Mouse (Mus musculus) embryonic facial prominence, embryonic 12.5 days (tissue): Measurements from ENCODE around the gene Rbm33. TPM values are rescaled to one million over a fixed set of nuclear protein-coding genes. Genes with fewer than 3 reads are reported as not detected.

Source experiments
- ATAC-seq: fragments of 200-750 bp; cut with Nextera tagmentation; 2 replicates; pipeline ENCODE4 v1.8.0; 2017; ENCODE audit not compliant: insufficient number of reproducible peaks, insufficient read depth, low FRiP score, low TSS enrichment
- H3K27ac ChIP-seq: fragments of 300-500 bp; sonication (generic); 2 replicates; pipeline ENCODE4 v1.5.1; 2016; ENCODE audit warnings: mild to moderate bottlenecking
- H3K27me3 ChIP-seq: fragments of 300-500 bp; sonication (generic); 2 replicates; pipeline ENCODE4 v1.6.1; 2016; ENCODE audit warnings: mild to moderate bottlenecking, moderate library complexity
- H3K36me3 ChIP-seq: fragments of 300-500 bp; sonication (generic); 2 replicates; pipeline ENCODE4 v1.6.1; 2016; ENCODE audit warnings: mild to moderate bottlenecking
- H3K4me1 ChIP-seq: fragments of 300-500 bp; sonication (generic); 2 replicates; pipeline ENCODE4 v1.6.1; 2016
- H3K4me2 ChIP-seq: fragments of 300-500 bp; sonication (generic); replicated peaks from 2 replicates; pipeline ENCODE4 v1.6.1; 2016; ENCODE audit warnings: mild to moderate bottlenecking, moderate library complexity
- H3K4me3 ChIP-seq: fragments of 300-500 bp; sonication (generic); 2 replicates; pipeline ENCODE4 v1.5.1; 2016; ENCODE audit warnings: mild to moderate bottlenecking
- H3K9ac ChIP-seq: fragments of 300-500 bp; sonication (generic); 2 replicates; pipeline ENCODE4 v1.6.1; 2016; ENCODE audit warnings: mild to moderate bottlenecking, moderate library complexity
- H3K9me3 ChIP-seq: fragments of 300-500 bp; sonication (generic); 2 replicates; pipeline ENCODE4 v1.6.1; 2016; ENCODE audit warnings: mild to moderate bottlenecking, moderate library complexity
- WGBS: fragments of 180-500 bp; shearing (Covaris S2); methylation state at CpG from one replicate; pipeline ENCODE4 v1.1.7; 2016; 5-methylcytosine and 5-hydroxymethylcytosine counted together
- polyA plus RNA-seq: library from polyadenylated mRNA; unstranded; fragments of >200 nt; fragmentation: Nextera tagmentation; extraction: Ambion mirVana; gene quantifications from 2 replicates; pipeline ENCODE4 v1.2.1, GENCODE M21; 2016

The Rbm33 gene
- polyA plus RNA-seq = 16.0 and 17.6 TPM in 2 replicates

DNA sequence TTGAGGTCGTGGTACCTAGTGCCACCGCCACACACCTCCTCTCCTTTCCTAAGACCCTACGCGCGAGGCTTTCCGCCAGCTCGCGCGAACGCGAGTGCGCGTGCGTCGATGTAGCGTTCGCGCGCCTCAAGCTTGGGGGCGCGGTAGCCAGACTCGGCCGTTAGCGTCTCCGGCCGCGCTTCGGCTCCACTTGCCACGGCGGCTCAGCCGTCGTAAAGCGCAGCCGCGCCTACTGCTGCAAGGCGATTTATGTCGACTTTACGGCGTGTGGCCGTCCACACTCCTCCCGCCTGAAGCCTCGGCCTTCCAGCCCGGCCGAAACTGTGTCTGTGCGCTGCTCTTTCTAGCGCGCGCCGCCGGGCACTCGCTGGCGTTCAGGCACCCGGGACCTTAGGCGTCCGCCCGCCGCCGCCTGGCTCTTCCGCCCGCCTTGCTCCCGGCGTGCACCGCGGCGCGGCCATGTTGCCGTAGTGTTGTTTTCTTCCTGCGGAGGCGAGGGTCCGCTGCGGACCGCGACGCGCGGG lies at the start of gene Rbm33:
TSS of gene Rbm33 (plus strand) at position 400 of the 524 bp plus-strand sequence.
- Histone ChIP-seq H3K27ac (peak within 1 kb of the TSS; percentile 100), H3K9ac (peak within 1 kb of the TSS; percentile 100), H3K4me3 (peak within 1 kb of the TSS; percentile 94), H3K4me1 (peaks cover 11% of the 10 kb centered on the region), H3K9me3 (no peaks in the 10 kb centered on the region), H3K4me2 (peak within 1 kb of the TSS; percentile 69), H3K27me3 (no peaks in the 10 kb centered on the region), H3K36me3 (no peaks in the 10 kb centered on the region)
- under 1% methylated on average over 72 of the region's 76 CpGs for WGBS
- ATAC-seq = peak; percentile 92

DNA sequence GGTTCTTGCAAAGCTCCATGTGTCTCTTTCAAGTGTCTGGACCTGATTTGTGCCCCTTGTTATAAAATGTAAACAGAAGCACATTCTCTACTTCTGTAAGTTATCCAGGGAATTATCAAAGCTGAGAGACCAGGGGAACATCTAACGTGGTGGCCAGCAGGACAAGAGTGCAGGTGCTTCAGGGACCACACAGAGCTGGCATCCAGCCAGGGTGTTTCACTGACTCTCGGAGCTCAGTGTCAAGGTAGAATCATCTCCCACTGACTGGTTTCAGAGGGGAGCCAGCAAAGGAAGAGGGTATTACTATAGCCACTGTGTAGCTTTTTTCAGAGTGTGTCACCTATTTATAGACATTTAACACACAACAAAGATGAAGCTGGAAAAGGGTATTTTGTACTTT lies 49.3 kb upstream of the Rbm33 start:
- no peak for ATAC-seq
- Histone ChIP-seq H3K9me3 (no peaks in the 10 kb centered on the region), H3K9ac (no peak overlapping the region), H3K4me2 (no peak overlapping the region), H3K36me3 (no peaks in the 10 kb centered on the region), H3K27me3 (no peaks in the 10 kb centered on the region), H3K27ac (no peak overlapping the region), H3K4me3 (no peak overlapping the region), H3K4me1 (no peaks in the 10 kb centered on the region)
- WGBS = 31% methylated on average over 2 of the region's 2 CpGs

DNA sequence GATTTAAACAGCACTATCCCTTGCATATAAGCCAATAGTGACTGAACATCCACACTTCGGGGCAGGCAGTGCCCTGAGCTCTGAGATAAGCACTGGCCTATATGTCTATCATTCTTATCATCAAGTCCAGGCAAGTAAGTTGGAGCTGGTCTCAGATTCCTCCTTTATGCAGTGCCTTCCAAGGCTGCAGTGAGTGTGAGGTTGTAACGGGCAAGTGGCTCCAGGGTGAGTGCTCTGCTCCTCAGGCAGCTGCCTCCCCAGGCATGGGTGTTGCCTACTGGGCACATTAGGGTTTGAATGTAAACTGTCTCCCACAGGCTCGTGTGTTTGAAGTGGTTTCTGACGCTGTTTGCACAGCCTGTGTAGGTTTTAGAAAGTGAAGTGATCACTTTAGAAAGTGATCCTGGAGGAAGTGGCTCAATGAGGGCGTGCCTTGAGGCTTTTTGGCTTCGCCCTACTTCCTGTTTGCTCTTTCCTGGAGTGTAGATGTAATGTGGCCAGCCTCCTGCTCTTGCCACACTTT lies 47.4 kb upstream of the Rbm33 start:
- H3K27me3 ChIP-seq = no peaks in the 10 kb centered on the region
- H3K27ac ChIP-seq = no peak overlapping the region
- H3K9me3 ChIP-seq = no peaks in the 10 kb centered on the region
- WGBS = 53% methylated on average over 6 of the region's 6 CpGs
- no peak overlapping the region for H3K4me3 ChIP-seq
- no peaks in the 10 kb centered on the region for H3K36me3 ChIP-seq
- no peak overlapping the region for H3K9ac ChIP-seq
- no peak overlapping the region for H3K4me2 ChIP-seq
- H3K4me1 ChIP-seq = no peaks in the 10 kb centered on the region
- no peak for ATAC-seq

DNA sequence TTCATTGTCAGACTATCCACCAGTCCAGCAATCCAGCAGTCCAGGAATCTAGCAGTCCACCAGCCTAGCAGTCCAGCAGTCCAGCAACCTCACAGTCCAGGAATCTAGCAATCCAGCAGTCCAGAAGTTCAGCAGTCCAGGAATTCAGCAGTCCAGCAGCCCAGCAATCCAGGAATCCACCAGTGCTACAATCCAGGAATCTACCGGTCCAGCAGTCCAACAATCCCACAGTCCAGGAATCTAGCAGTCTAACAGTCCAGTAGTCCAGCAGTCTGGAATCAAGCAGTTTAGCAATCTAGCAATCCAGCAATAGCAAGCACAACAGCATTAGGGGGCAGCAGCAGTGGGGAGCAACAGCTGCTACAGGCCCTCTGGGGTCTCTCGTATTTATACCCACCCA lies 44.1 kb upstream of the Rbm33 start:
- H3K9me3 ChIP-seq = no peaks in the 10 kb centered on the region
- no peak overlapping the region for H3K4me3 ChIP-seq
- H3K4me1 ChIP-seq = no peaks in the 10 kb centered on the region
- WGBS = 75% methylated on average over 2 of the region's 2 CpGs
- H3K9ac ChIP-seq = no peak overlapping the region
- no peaks in the 10 kb centered on the region for H3K36me3 ChIP-seq
- H3K27ac ChIP-seq = no peak overlapping the region
- H3K4me2 ChIP-seq = no peak overlapping the region
- no peak for ATAC-seq
- no peaks in the 10 kb centered on the region for H3K27me3 ChIP-seq

DNA sequence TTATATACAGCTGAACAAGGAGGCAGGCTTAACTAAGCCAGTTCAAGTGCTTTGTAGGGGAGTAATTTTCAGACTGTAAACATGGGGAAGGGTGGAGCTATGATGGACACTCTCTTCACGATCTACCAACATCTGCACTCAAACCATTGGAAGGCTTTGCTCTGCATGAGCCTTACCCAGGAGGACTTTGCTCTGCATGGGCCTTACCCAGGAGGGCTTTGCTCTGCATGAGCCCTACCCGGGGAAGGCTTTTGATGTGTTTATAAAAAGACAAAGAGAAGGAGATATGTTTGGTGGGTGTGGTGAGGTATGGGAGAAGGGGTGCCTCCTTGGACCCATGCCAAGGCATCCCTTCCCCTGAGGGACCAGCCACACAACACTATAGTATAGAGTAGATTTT lies 39.6 kb upstream of the Rbm33 start:
- Histone ChIP-seq H3K9ac (no peak overlapping the region), H3K27ac (no peak overlapping the region), H3K4me3 (no peak overlapping the region), H3K27me3 (no peaks in the 10 kb centered on the region), H3K36me3 (no peaks in the 10 kb centered on the region), H3K4me1 (no peaks in the 10 kb centered on the region), H3K4me2 (no peak overlapping the region), H3K9me3 (no peaks in the 10 kb centered on the region)
- 69% methylated on average over 2 of the region's 2 CpGs for WGBS
- no peak for ATAC-seq

DNA sequence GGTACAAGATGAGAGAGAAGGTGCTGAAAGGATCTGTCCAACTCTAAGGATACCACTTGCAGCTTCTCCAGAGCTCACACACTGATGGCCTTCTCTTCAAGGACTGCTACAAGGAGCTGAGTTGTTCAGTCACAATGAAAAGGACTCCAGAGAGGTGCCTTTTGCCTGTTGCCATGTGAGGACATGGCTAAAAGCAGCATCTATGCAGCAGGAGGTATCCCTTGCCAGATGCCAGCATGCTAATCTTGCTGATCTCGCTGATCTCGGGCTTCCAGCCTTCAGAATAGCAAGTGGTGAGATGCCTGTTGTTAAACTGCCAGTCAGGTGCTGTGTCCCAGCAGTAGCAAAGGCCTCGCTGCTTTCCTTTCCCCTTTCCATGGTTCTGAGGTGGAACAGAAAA lies 27.8 kb upstream of the Rbm33 start:
- ATAC-seq = no peak

DNA sequence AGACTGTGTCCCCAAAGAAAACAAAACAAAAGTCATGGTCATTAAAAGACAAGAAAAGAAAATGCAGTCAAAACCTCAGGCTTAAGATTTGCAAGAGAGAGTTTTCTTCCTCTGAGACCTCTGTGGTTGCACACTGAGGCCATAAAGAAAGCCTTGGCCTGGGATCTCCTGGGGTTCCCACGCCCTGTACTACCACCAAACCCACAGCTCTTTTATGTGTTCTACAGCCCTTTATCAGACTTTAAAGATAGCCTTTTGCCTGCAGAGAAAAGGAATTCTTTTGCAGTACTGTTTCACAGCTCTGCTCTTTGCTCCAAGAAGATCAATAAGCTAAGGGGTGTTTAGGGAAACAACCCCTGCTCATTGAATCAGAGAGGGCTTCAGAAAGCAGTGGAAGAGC lies 26.3 kb upstream of the Rbm33 start:
- no peaks in the 10 kb centered on the region for H3K9me3 ChIP-seq
- no peak overlapping the region for H3K9ac ChIP-seq
- no peak overlapping the region for H3K27ac ChIP-seq
- H3K27me3 ChIP-seq = no peaks in the 10 kb centered on the region
- no peak overlapping the region for H3K4me2 ChIP-seq
- H3K4me1 ChIP-seq = no peaks in the 10 kb centered on the region
- H3K36me3 ChIP-seq = no peaks in the 10 kb centered on the region
- 76% methylated on average over 1 of the region's 1 CpGs for WGBS
- no peak for ATAC-seq
- H3K4me3 ChIP-seq = no peak overlapping the region

More for the DNA sequence above, 27.8 kb upstream of the Rbm33 start:
- H3K4me3 ChIP-seq = no peak overlapping the region
- no peak overlapping the region for H3K4me2 ChIP-seq
- H3K9ac ChIP-seq = no peak overlapping the region
- H3K36me3 ChIP-seq = no peaks in the 10 kb centered on the region
- no peaks in the 10 kb centered on the region for H3K27me3 ChIP-seq
- H3K9me3 ChIP-seq = no peaks in the 10 kb centered on the region
- H3K27ac ChIP-seq = no peak overlapping the region
- WGBS = 70% methylated on average over 3 of the region's 3 CpGs
- H3K4me1 ChIP-seq = no peaks in the 10 kb centered on the region

DNA sequence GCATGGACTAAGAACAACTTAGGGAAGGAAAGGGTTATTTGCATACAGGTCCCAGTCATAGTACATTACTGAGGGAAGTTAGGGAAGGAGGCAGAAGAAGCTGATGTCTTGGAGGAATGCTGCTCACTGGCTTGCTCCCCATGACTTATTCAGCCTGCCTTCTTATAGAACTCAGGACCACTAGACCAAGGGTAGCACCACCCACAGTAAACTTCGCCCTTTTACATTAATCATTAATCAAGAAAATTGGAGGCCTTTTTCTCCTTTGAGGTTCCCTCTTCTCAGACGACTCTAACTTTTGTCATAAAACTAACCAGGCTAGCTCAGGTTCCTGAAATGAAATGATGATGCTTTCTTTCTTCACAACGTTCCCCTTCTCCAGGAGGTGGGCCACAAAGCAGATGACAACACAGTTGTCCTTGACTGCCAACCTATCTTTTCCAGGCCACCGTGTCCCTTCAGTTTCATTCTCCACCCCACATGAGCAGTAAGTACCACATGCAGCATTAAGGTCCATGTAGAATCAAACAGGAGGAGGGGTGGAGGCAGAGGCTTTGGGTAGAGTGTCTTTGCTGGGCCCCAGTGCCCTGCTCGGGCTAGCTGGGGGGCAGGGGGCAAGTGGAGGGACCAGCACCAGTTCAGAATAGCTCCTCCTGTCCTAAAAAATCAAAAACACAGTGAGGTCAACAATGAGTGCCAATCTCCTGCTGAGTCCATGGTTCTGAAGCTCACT lies 25.6 kb upstream of the Rbm33 start:
- H3K4me3 ChIP-seq = no peak overlapping the region
- WGBS = 85% methylated on average over 5 of the region's 5 CpGs
- H3K27me3 ChIP-seq = no peaks in the 10 kb centered on the region
- no peak overlapping the region for H3K9ac ChIP-seq
- no peaks in the 10 kb centered on the region for H3K4me1 ChIP-seq
- no peak overlapping the region for H3K4me2 ChIP-seq
- H3K9me3 ChIP-seq = no peaks in the 10 kb centered on the region
- no peak for ATAC-seq
- no peak overlapping the region for H3K27ac ChIP-seq
- H3K36me3 ChIP-seq = no peaks in the 10 kb centered on the region

DNA sequence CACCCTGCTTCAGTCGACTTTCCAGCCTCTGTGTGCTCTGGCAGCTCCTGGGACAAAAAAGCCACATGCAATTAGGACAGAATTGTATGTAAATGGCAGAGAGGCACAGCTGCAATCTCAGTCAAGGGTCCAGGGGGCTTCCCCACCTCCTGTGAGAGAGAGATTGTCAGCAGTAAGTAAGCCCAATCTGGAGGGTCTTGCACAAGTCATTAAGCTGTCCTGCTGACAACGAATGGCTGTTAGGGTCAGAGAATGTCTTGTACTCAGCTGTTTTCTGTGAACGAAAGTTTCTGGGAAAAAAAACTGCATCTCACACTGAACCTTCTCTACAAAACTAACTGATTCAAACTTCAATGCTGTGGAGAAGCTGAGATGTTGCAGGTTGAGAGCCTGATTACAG lies 24.6 kb upstream of the Rbm33 start:
- Histone ChIP-seq H3K4me2 (no peak overlapping the region), H3K27me3 (no peaks in the 10 kb centered on the region), H3K4me1 (no peaks in the 10 kb centered on the region), H3K9ac (no peak overlapping the region), H3K4me3 (no peak overlapping the region), H3K27ac (no peak overlapping the region), H3K36me3 (no peaks in the 10 kb centered on the region), H3K9me3 (no peaks in the 10 kb centered on the region)
- ATAC-seq = no peak
- 51% methylated on average over 3 of the region's 3 CpGs for WGBS

DNA sequence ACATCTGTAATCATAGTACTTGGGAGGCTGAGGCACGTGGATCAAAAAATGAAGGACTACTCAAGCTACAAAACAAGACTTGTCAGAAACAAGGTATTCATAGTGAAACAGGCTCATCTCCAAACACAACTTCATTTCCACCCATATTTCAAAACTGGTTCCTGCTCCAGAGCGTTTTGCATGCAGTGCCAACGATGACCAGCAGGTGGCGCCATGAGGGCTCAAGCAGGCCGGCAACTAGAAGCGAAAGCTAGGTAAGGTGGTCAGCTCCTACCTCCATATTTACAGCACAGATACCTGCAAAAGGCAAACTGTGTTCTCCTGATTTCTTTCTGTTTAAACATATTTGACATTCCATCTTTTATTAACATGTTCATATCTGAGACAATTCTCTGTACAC lies 22.9 kb upstream of the Rbm33 start:
- Histone ChIP-seq H3K4me3 (no peak overlapping the region), H3K9ac (no peak overlapping the region), H3K4me2 (no peak overlapping the region), H3K27me3 (no peaks in the 10 kb centered on the region), H3K9me3 (no peaks in the 10 kb centered on the region), H3K36me3 (no peaks in the 10 kb centered on the region), H3K4me1 (no peaks in the 10 kb centered on the region), H3K27ac (no peak overlapping the region)
- 8% methylated on average over 6 of the region's 6 CpGs for WGBS
- no peak for ATAC-seq

DNA sequence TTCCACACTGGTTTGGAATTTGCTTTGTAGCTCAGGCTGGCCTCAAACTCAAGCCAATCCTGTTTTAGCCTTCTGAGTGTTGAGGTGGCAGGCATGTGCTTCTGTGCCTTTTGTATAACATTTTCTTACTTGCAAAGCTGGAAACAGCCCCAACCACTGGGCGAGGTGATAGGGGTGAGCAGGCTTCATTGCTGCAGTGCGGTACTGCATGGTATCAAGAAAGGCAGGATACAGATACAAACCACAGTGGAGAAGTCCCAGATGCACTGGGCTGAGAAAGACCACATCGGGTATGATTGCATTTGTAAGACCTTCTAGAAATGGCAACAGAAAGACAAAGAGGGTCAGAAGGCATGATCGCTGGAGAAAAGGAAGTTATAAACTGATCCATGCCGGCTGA lies 18.8 kb upstream of the Rbm33 start:
- H3K9ac ChIP-seq = no peak overlapping the region
- 85% methylated on average over 5 of the region's 5 CpGs for WGBS
- ATAC-seq = no peak

DNA sequence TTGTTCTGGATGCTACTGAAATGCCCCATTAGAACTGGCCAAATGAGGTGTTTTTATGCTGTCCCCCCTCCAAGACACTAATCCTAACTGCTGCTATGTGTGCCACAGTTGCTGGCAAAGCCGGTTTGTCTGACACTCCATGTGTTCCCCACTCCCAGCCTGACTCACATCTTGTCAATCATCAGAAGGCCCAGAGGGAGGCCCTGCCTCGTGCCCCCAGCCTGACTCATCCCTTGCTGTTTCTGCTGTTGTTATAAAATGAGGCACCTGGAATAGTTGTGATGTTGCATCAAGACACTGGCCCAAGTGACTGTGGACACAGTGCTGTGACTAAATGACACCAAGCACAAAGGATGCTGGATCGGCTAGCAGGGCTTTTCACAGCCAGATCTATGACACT lies 18.2 kb upstream of the Rbm33 start:
- 59% methylated on average over 3 of the region's 3 CpGs for WGBS

More for the DNA sequence above, 18.8 kb upstream of the Rbm33 start:
- Histone ChIP-seq H3K27ac (no peak overlapping the region), H3K4me3 (no peak overlapping the region), H3K27me3 (no peaks in the 10 kb centered on the region), H3K36me3 (no peaks in the 10 kb centered on the region), H3K4me1 (no peaks in the 10 kb centered on the region), H3K4me2 (no peak overlapping the region), H3K9me3 (no peaks in the 10 kb centered on the region)

More for the DNA sequence above, 18.2 kb upstream of the Rbm33 start:
- Histone ChIP-seq H3K27me3 (no peaks in the 10 kb centered on the region), H3K9me3 (no peaks in the 10 kb centered on the region), H3K4me3 (no peak overlapping the region), H3K4me2 (no peak overlapping the region), H3K27ac (no peak overlapping the region), H3K36me3 (no peaks in the 10 kb centered on the region), H3K4me1 (no peaks in the 10 kb centered on the region), H3K9ac (no peak overlapping the region)
- ATAC-seq = no peak
